Mouse (Mus musculus) heart, postnatal 0 days (tissue): ENCODE data around the gene Mllt1.

Experiments used
- CTCF ChIP-seq: IDR thresholded peaks from 2 replicates; pipeline ENCODE4 v1.5.1; 2016; ENCODE audit warnings: antibody characterized with exemption, control low read depth, low read depth
- EP300 ChIP-seq: IDR thresholded peaks from 2 replicates; pipeline ENCODE4 v1.6.1; 2016; ENCODE audit warnings: antibody characterized with exemption, low read depth

DNA sequence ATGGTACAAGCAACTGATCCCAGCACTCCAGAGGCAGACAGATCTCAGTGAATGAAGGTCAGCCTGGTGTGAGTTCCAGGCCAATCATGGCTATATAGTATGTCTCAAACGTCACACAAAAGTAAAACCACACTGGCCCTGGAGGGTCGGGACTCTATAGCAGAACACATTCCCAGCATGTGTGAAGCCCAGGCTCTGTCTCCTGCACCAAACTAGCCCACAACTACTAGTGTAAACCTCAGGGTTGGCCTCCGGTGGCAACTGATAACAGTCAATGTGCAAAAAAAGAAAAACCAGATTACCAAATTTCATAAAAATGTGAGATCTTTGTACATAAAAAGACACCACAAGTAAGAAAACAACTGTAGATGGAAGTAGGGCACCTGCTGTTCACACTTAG lies 22.2 kb downstream of the Mllt1 start:
- no peak for TF ChIP-seq CTCF
- no peak for TF ChIP-seq EP300
